Comparison of ENCODE assay signal across 8 mouse cellular contexts in the genomic region with DNA sequence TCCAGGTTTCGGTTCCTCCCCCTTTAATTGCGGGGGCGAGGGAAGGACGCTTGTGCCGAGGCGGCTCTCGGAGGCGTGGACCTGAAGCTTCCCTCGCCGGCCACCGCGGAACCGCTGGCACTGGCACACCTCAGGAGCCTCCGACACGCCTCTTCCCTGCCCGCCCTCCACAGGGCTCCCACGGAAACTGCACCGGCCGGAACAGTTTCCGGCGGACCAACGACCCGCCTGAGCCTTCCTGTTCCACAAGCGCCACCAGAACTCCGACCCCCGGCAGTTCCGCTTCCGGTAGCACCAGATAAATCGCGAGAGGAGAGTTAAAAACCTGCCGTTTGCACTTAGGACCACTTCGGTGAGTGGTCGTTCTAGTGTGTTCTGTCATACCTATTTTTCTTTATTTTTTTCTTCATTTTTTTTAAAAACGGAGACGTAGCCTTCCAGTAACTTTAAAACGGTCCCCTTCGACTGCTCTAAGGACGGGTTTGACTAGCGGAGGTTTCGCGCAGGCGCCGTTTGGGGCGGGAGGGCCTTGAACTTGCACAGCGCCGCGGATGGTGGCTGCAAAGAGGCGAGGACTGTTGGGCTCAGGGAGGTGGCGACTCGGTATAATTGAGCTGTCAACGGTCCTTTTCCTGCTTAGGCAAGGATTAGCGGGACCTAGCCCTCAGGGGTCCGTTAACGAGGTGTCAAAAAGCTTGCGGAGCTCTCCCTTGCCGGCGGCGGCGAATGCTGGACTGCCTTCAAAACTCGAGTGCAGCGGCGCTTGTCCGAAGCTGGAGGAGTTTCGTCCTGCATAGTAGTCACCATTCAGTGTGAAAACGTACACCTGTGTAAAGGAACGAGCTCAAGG. TPM values are rescaled to one million over a fixed set of nuclear protein-coding genes. Genes with fewer than 3 reads are reported as not detected.
DNase-seq lines count a peak whose midpoint lies in the region; ATAC-seq and TF ChIP-seq lines count a peak whose summit lies in the region.

A gene (plus strand): TSS at position 269 of the 850 bp plus-strand sequence.
A gene (minus strand): TSS at position 508 of the 850 bp plus-strand sequence.

- peak within 1 kb of the TSS; percentile 93 for H3K9ac ChIP-seq in hindbrain, embryonic 13.5 days

- H3K9me3 ChIP-seq in hindbrain, embryonic 13.5 days, result no peaks in the 10 kb centered on the region

- peak; percentile 81 for DNase-seq in Patski (ENCODE audit: low read depth, low spot score)
- DNase-seq in cerebellum, postnatal 14 days, result peak; percentile 97
- peak; percentile 89 to 91 for DNase-seq in frontal cortex, postnatal 14 days (ENCODE audit: low spot score in 2 of 2)
- peak; percentile 86 to 87 for DNase-seq in layer of hippocampus, postnatal 25 days (ENCODE audit: extremely low spot score in 1 of 2, low spot score in 1 of 2)
- peak; percentile 95 for DNase-seq in lung, postnatal 25 days (ENCODE audit: low spot score)
- DNase-seq in retina, embryonic 14.5 days (ENCODE audit: low spot score), result peak; percentile 97
- peak; percentile 95 for DNase-seq in thymus, postnatal 4 days

- peaks cover 29% of the 10 kb centered on the region for H3K4me1 ChIP-seq in hindbrain, embryonic 13.5 days (replicated peaks)

- in situ Hi-C loops in Patski (cut with MboI; ENCODE audit: low pct_unique_long_range_greater_than_20kb), result loop anchor here (5.0 kb wide), 1 partner anchor 113 kb away; no protein-coding TSS in a partner anchor

- H3K27me3 ChIP-seq in Patski, result no peaks in the 10 kb centered on the region
- H3K27me3 ChIP-seq in hindbrain, embryonic 13.5 days, result no peaks in the 10 kb centered on the region

- H3K4me2 ChIP-seq in hindbrain, embryonic 13.5 days, result peak within 1 kb of the TSS; percentile 71

- peak within 1 kb of the TSS; percentile 93 for H3K4me3 ChIP-seq in hindbrain, embryonic 13.5 days

- H3K36me3 ChIP-seq in hindbrain, embryonic 13.5 days, result no peaks in the 10 kb centered on the region

- peak; percentile 65 for TF ChIP-seq CTCF in Patski (IDR thresholded peaks at IDR 0.05)

- H3K27ac ChIP-seq in hindbrain, embryonic 13.5 days, result peak within 1 kb of the TSS; percentile 93

- POLR2A ChIA-PET in Patski (lab: Charles Lee), result interaction anchor here (0.5 kb wide), 1 partner anchor 52 kb away, joined by 3 read pairs; no protein-coding TSS in a partner anchor

- peak; percentile 98 for ATAC-seq in Patski
- ATAC-seq in hindbrain, embryonic 13.5 days (ENCODE audit: low FRiP score), result peak; percentile 99

- CTCF ChIA-PET in Patski (lab: Charles Lee), result interaction anchor here (1.1 to 3.7 kb wide), 6 partner anchors 10 to 43 kb away, joined by 3 to 15 read pairs (median 4); no protein-coding TSS in a partner anchor

- under 1% methylated on average over 66 of the region's 66 CpGs for WGBS in hindbrain, embryonic 13.5 days

RNA-seq across cellular contexts. Expression of the first gene that starts in this region (rescaled TPM):
- polyA plus RNA-seq in Patski (2021), result 9.5 TPM
- 17.8 and 17.9 TPM in 2 replicates for polyA plus RNA-seq in hindbrain, embryonic 13.5 days (2015; fragmentation: Nextera tagmentation; extraction: Ambion mirVana)
- total RNA-seq in layer of hippocampus, postnatal 25 days (2021), result 1 to 10 TPM; 8.8 to 9.8 TPM

RNA-seq across cellular contexts. Expression of the second gene that starts in this region (rescaled TPM):
- 32.8 TPM for polyA plus RNA-seq in Patski (2021)
- 64.0 and 69.2 TPM in 2 replicates for polyA plus RNA-seq in hindbrain, embryonic 13.5 days (2015; fragmentation: Nextera tagmentation; extraction: Ambion mirVana)
- 10 to 100 TPM; 14.1 to 21.0 TPM for total RNA-seq in layer of hippocampus, postnatal 25 days (2021)

Comparison
In these comparisons a context has a peak if more than half of its experiments do, and no peak if none do; other contexts are left out.
1. Peak in every context shown above with its lines: DNase-seq, ATAC-seq, H3K4me3 ChIP-seq and H3K27ac ChIP-seq.